Comparison of ENCODE assay signal across 38 mouse cellular contexts in the genomic region with DNA sequence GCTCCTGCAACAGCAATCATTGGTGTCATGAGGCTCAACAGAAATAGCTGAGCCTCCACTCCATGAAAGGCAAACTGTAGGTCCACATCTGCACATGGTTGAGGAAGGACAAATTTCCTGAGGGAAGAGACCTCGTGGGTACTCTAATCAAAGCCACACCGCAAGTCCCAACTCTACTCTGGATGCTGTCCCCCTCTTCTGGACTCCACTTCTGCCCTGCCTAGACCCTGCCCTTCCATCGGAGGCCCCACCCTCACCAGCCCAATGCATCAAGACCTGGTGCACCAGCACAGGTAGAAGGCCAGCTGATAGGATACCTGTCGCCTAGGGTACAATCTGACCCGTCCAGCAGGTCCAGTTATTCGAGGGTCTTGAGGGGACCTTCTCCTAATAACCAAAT. TPM values are rescaled to one million over a fixed set of nuclear protein-coding genes. Genes with fewer than 3 reads are reported as not detected.
"Had no signal": no experiment of that assay in that cellular context is flagged by ENCODE, and none has a peak within 500 bp of the region (broad histone marks: within the 10 kb centered on the region; RNA-seq: fewer than 3 reads in every experiment).

No protein-coding gene starts in this region.

- H3K27me3 ChIP-seq: embryonic facial prominence, embryonic 12.5 days; embryonic facial prominence, embryonic 13.5 days; embryonic facial prominence, embryonic 15.5 days; forebrain, embryonic 12.5 days; forebrain, embryonic 13.5 days; forebrain, embryonic 15.5 days had no signal

- H3K36me3 ChIP-seq: embryonic facial prominence, embryonic 12.5 days; embryonic facial prominence, embryonic 13.5 days; embryonic facial prominence, embryonic 15.5 days; forebrain, embryonic 10.5 days; forebrain, embryonic 12.5 days; forebrain, embryonic 15.5 days had no signal

- DNase-seq: cerebellum, adult 2 months; cerebellum, adult 8-10 months; cerebellum, adult 9-10 months; cerebellum, adult 9-11 months; cerebellum, postnatal 10 days; cerebellum, postnatal 14 days; cerebellum, postnatal 25 days; cerebellum, postnatal 36 days; embryo, embryonic 11 days; forebrain, postnatal 0 days; gastrocnemius, adult 2 months; gastrocnemius, postnatal 10 days; gastrocnemius, postnatal 14 days; gastrocnemius, postnatal 25 days; gastrocnemius, postnatal 36 days; heart, adult 18-20 months; heart, adult 2 months had no signal

- H3K4me3 ChIP-seq: embryonic facial prominence, embryonic 12.5 days; embryonic facial prominence, embryonic 13.5 days; embryonic facial prominence, embryonic 15.5 days; erythroblast, embryonic 14.5 days; forebrain, embryonic 10.5 days; forebrain, embryonic 12.5 days; forebrain, embryonic 13.5 days; forebrain, embryonic 15.5 days; gastrocnemius, adult 2 months; heart, adult 2 months had no signal

- H3K9ac ChIP-seq: embryonic facial prominence, embryonic 12.5 days; embryonic facial prominence, embryonic 13.5 days; embryonic facial prominence, embryonic 15.5 days; forebrain, embryonic 12.5 days; forebrain, embryonic 13.5 days; forebrain, embryonic 15.5 days; forebrain, postnatal 0 days had no signal

- H3K4me1 ChIP-seq: embryonic facial prominence, embryonic 12.5 days; embryonic facial prominence, embryonic 13.5 days; embryonic facial prominence, embryonic 15.5 days; forebrain, embryonic 10.5 days; forebrain, embryonic 12.5 days; forebrain, embryonic 13.5 days; forebrain, embryonic 15.5 days had no signal

- H3K4me2 ChIP-seq: embryonic facial prominence, embryonic 12.5 days; embryonic facial prominence, embryonic 13.5 days; embryonic facial prominence, embryonic 15.5 days; forebrain, embryonic 12.5 days; forebrain, embryonic 13.5 days; forebrain, embryonic 15.5 days had no signal

- H3K9me3 ChIP-seq: embryonic facial prominence, embryonic 12.5 days; embryonic facial prominence, embryonic 13.5 days; embryonic facial prominence, embryonic 15.5 days; forebrain, embryonic 10.5 days; forebrain, embryonic 12.5 days; forebrain, embryonic 13.5 days; forebrain, embryonic 15.5 days had no signal

- ATAC-seq: forebrain, embryonic 13.5 days; forebrain, embryonic 14.5 days; forebrain, embryonic 15.5 days; forebrain, embryonic 16.5 days; forebrain, postnatal 0 days had no signal

- H3K27ac ChIP-seq: embryonic facial prominence, embryonic 12.5 days; embryonic facial prominence, embryonic 13.5 days; embryonic facial prominence, embryonic 15.5 days; forebrain, embryonic 10.5 days; forebrain, embryonic 12.5 days; forebrain, embryonic 13.5 days; forebrain, embryonic 15.5 days; gastrocnemius, adult 2 months; heart, adult 2 months had no signal

RNA-seq across cellular contexts. Expression of gene Klk1b22, which starts 11.0 kb away (rescaled TPM):
- total RNA-seq: common myeloid progenitor, adult 5-6 weeks; forebrain, postnatal 0 days; gastrocnemius, adult 18-20 months; gastrocnemius, adult 2 months; gastrocnemius, adult 8-10 months; gastrocnemius, postnatal 10 days; gastrocnemius, postnatal 14 days; gastrocnemius, postnatal 25 days; gastrocnemius, postnatal 36 days; gastrocnemius, postnatal 4 days; granulocyte monocyte progenitor cell, adult 5-6 weeks; heart, adult 18-20 months; heart, adult 2 months; heart, adult 8-10 months had no signal
- polyA plus RNA-seq: cerebellum, adult 2 months; cortical plate, adult 2 months; embryonic facial prominence, embryonic 12.5 days; embryonic facial prominence, embryonic 13.5 days; embryonic facial prominence, embryonic 14.5 days; embryonic facial prominence, embryonic 15.5 days; erythroblast, embryonic 14.5 days; forebrain, embryonic 10.5 days; forebrain, embryonic 11.5 days; forebrain, embryonic 12.5 days; forebrain, embryonic 13.5 days; forebrain, embryonic 14.5 days; forebrain, embryonic 15.5 days; forebrain, embryonic 16.5 days; forebrain, postnatal 0 days; frontal cortex, adult 2 months; heart, adult 2 months had no signal

RNA-seq across cellular contexts. Expression of gene Klk1b16, which starts 13.1 kb away (rescaled TPM):
- total RNA-seq: common myeloid progenitor, adult 5-6 weeks; forebrain, postnatal 0 days; gastrocnemius, adult 18-20 months; gastrocnemius, adult 2 months; gastrocnemius, adult 8-10 months; gastrocnemius, postnatal 10 days; gastrocnemius, postnatal 14 days; gastrocnemius, postnatal 25 days; gastrocnemius, postnatal 36 days; gastrocnemius, postnatal 4 days; granulocyte monocyte progenitor cell, adult 5-6 weeks; heart, adult 18-20 months; heart, adult 2 months; heart, adult 8-10 months had no signal
- polyA plus RNA-seq: cerebellum, adult 2 months; cortical plate, adult 2 months; embryonic facial prominence, embryonic 12.5 days; embryonic facial prominence, embryonic 13.5 days; embryonic facial prominence, embryonic 14.5 days; embryonic facial prominence, embryonic 15.5 days; erythroblast, embryonic 14.5 days; forebrain, embryonic 10.5 days; forebrain, embryonic 11.5 days; forebrain, embryonic 12.5 days; forebrain, embryonic 13.5 days; forebrain, embryonic 14.5 days; forebrain, embryonic 15.5 days; forebrain, embryonic 16.5 days; forebrain, postnatal 0 days; frontal cortex, adult 2 months; gonadal fat pad, adult 2 months; heart, adult 2 months had no signal

RNA-seq across cellular contexts. Expression of gene Klk1b21, which starts 21.3 kb away (rescaled TPM):
- total RNA-seq: common myeloid progenitor, adult 5-6 weeks; forebrain, postnatal 0 days; gastrocnemius, adult 18-20 months; gastrocnemius, adult 2 months; gastrocnemius, adult 8-10 months; gastrocnemius, postnatal 10 days; gastrocnemius, postnatal 14 days; gastrocnemius, postnatal 25 days; gastrocnemius, postnatal 36 days; gastrocnemius, postnatal 4 days; granulocyte monocyte progenitor cell, adult 5-6 weeks; heart, adult 18-20 months; heart, adult 2 months; heart, adult 8-10 months had no signal
- polyA plus RNA-seq: cerebellum, adult 2 months; cortical plate, adult 2 months; embryonic facial prominence, embryonic 12.5 days; embryonic facial prominence, embryonic 13.5 days; embryonic facial prominence, embryonic 14.5 days; embryonic facial prominence, embryonic 15.5 days; erythroblast, embryonic 14.5 days; forebrain, embryonic 10.5 days; forebrain, embryonic 11.5 days; forebrain, embryonic 12.5 days; forebrain, embryonic 13.5 days; forebrain, embryonic 14.5 days; forebrain, embryonic 15.5 days; forebrain, embryonic 16.5 days; forebrain, postnatal 0 days; frontal cortex, adult 2 months; heart, adult 2 months had no signal
